Mouse (Mus musculus): ENCODE measurements around the gene Mier2. TPM values are rescaled to one million over a fixed set of nuclear protein-coding genes. Genes with fewer than 3 reads are reported as not detected.

The Mier2 gene
- polyA plus RNA-seq, 1 experiment from 2014 or later, result 53.9 TPM

DNA sequence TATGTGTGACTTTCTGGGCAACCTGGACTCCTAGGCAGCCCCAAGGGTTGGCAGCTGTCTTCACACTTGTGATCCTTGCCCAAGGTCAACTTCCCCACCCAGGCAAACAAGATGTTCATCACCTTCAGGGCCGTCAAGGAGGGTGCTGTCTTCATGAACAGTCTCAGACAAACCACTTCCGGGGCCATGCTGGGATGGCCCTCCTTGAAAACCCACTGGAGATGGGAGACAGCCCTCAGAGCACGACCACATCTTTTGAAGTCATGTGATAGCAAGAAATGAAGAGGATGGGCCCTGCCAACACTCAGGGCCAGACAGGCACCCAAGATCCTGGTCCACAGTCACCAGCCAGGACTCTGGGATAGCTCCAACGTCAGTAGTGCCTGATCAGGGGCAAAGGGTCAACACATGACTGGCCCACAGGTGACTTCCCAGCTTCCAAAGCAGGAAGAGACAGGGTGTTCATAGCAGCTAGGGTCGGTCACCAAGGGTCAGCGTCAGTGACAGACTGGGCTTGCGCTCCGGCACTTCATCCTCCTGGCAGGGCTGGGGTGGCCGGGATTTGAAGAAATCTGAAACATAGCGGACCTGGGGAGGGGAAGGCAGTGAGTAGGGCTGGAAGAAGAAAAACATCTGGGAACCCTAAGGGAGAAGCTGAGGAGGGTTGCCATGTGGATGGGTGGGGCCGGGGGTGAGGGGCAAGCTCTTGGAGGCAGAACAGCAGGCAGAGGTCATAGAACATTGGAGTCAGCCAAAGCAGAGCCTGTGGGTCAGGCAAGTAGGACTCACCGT lies 28.1 kb downstream of the Mier2 start:
- H3K9me3 ChIP-seq (replicated peaks), result no peaks in the 10 kb centered on the region
- WGBS, result 91% methylated on average over 12 of the region's 12 CpGs
- peaks cover 6% of the 10 kb centered on the region for H3K36me3 ChIP-seq (ENCODE audit: poor library complexity, severe bottlenecking)
- H3K4me1 ChIP-seq, result no peaks in the 10 kb centered on the region
- no peak overlapping the region for H3K9ac ChIP-seq
- no peak overlapping the region for H3K27ac ChIP-seq
- no peaks in the 10 kb centered on the region for H3K27me3 ChIP-seq
- no peak overlapping the region for H3K4me2 ChIP-seq
- no peak overlapping the region for H3K4me3 ChIP-seq
- no peak for ATAC-seq

DNA sequence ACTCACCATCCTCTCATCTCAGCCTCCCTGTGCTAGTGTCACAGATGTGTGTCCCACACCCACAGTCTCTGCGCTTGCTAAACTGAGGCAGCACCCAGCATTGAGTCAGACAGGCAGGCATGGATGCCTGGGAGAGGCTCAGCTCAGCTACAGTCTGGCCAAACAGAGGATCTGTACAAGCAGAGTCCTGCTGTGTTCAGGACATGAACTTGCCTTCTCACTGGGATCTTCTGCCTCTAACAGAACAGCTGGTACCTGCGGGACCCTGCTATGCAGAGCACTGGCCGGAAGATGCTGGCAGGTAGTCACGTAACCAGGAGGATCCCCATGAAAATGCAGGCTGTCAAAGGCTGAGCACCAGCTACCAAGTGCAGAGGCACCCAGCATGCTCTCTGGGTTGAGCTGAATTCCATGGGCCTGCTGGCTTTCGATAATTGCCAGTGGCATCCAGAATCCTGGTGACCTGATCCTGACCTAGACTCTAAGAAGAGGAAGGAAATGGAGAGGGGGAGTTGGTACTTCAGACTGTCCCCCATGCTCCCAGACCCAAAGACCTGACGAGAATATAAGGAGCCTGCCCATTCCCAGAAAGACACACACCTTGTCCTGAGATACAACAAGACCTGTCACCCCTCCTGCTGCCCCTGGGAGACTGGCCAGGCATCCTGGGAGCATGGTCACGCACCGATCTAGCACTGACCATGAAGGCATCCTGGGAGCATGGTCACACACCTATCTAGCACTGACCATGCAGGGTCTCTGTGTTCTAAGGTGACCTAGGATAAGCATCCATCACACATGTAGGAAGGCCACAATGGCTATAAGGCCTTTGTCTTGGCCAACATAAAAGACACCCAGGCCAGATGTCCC lies 29.3 kb downstream of the Mier2 start:
- H3K4me1 ChIP-seq, result no peaks in the 10 kb centered on the region
- no peak overlapping the region for H3K4me3 ChIP-seq
- no peak overlapping the region for H3K4me2 ChIP-seq
- no peak for ATAC-seq
- H3K27me3 ChIP-seq, result no peaks in the 10 kb centered on the region
- H3K9me3 ChIP-seq (replicated peaks), result no peaks in the 10 kb centered on the region
- H3K27ac ChIP-seq, result no peak overlapping the region
- no peak overlapping the region for H3K9ac ChIP-seq
- peaks cover 6% of the 10 kb centered on the region for H3K36me3 ChIP-seq (ENCODE audit: poor library complexity, severe bottlenecking)
- 91% methylated on average over 8 of the region's 8 CpGs for WGBS

- Histone ChIP-seq H3K36me3 (ENCODE audit: poor library complexity, severe bottlenecking) (peaks cover 6% of the 10 kb centered on the region), H3K4me2 (no peak overlapping the region), H3K4me1 (no peaks in the 10 kb centered on the region), H3K27me3 (no peaks in the 10 kb centered on the region), H3K27ac (no peak overlapping the region), H3K9ac (no peak overlapping the region), H3K9me3 (replicated peaks) (no peaks in the 10 kb centered on the region), H3K4me3 (no peak overlapping the region)
- 83% methylated on average over 1 of the region's 1 CpGs for WGBS
- ATAC-seq, result no peak
These were observed 30.6 kb downstream of the Mier2 start for GRCm38 (mm10) chr10:79524433-79524832.

DNA sequence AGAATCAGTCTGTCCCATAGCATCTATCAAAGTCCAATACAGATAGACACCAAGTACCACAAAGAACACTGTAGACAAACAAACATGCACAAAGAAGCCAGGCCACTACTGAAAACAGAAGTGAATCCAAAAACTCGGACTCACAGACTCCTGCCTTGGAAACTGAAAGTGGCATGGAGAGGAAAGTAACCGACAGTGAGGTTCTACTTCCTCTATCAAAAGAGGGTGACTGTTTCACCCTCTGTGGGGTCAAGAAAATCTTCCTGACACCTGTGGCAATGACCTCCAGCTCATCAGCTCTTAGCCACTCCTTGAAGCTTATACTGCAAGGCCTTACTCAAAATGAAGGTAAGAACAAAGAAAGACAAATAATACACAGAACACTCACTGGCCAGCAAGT lies 48.3 kb downstream of the Mier2 start:
- no peaks in the 10 kb centered on the region for H3K36me3 ChIP-seq (ENCODE audit: poor library complexity, severe bottlenecking)
- H3K4me3 ChIP-seq, result no peak overlapping the region
- no peaks in the 10 kb centered on the region for H3K4me1 ChIP-seq
- 88% methylated on average over 2 of the region's 2 CpGs for WGBS
- no peak for ATAC-seq
- H3K9me3 ChIP-seq (replicated peaks), result no peaks in the 10 kb centered on the region
- no peak overlapping the region for H3K4me2 ChIP-seq
- no peaks in the 10 kb centered on the region for H3K27me3 ChIP-seq
- H3K9ac ChIP-seq, result no peak overlapping the region
- H3K27ac ChIP-seq, result no peak overlapping the region

GRCm38 (mm10) chr10:79502830-79503644 lies 52.0 kb downstream of the Mier2 start:
- no peak for ATAC-seq
- H3K36me3 ChIP-seq (ENCODE audit: poor library complexity, severe bottlenecking), result no peaks in the 10 kb centered on the region
- H3K27ac ChIP-seq, result no peak overlapping the region
- H3K4me3 ChIP-seq, result no peak overlapping the region
- no peak overlapping the region for H3K4me2 ChIP-seq
- H3K4me1 ChIP-seq, result no peaks in the 10 kb centered on the region
- H3K9me3 ChIP-seq (replicated peaks), result no peaks in the 10 kb centered on the region
- no peak overlapping the region for H3K9ac ChIP-seq
- WGBS, result 71% methylated on average over 6 of the region's 6 CpGs
- H3K27me3 ChIP-seq, result no peaks in the 10 kb centered on the region

- H3K27me3 ChIP-seq, result no peaks in the 10 kb centered on the region
- H3K4me3 ChIP-seq, result no peak overlapping the region
- no peak for ATAC-seq
- H3K9ac ChIP-seq, result no peak overlapping the region
- WGBS, result 52% methylated on average over 2 of the region's 2 CpGs
- H3K27ac ChIP-seq, result no peak overlapping the region
- H3K4me1 ChIP-seq, result no peaks in the 10 kb centered on the region
- H3K4me2 ChIP-seq, result no peak overlapping the region
- H3K36me3 ChIP-seq (ENCODE audit: poor library complexity, severe bottlenecking), result no peaks in the 10 kb centered on the region
- H3K9me3 ChIP-seq (replicated peaks), result no peaks in the 10 kb centered on the region
These were observed 58.2 kb downstream of the Mier2 start for GRCm38 (mm10) chr10:79496701-79497288.

DNA sequence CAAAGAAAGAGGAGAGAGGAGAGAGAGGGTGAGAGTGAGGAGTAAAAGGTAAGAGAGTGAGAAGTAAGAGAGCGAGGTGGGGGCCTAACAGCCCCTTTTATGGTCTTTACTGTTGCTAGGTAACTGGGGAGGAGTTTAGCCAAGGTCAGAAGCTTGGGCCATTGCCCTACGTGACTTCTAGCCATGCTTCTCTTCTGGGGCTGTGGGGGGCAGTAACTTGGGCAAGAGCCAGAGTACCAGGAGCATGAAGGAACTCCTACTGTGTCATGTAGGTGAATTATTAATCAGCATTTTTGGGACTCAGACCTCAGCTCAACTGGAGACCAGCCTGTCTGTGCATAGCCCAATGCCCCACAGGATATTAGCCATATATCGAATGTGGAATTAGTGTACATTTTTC lies 59.1 kb downstream of the Mier2 start:
- Histone ChIP-seq H3K27me3 (no peaks in the 10 kb centered on the region), H3K27ac (no peak overlapping the region), H3K4me1 (no peaks in the 10 kb centered on the region), H3K4me2 (no peak overlapping the region), H3K36me3 (ENCODE audit: poor library complexity, severe bottlenecking) (no peaks in the 10 kb centered on the region), H3K9ac (no peak overlapping the region), H3K9me3 (replicated peaks) (no peaks in the 10 kb centered on the region), H3K4me3 (no peak overlapping the region)
- 67% methylated on average over 3 of the region's 3 CpGs for WGBS
- no peak for ATAC-seq

Small RNA genes lying within 50 kb of the gene (microRNA-seq; reads per million reads assigned to microRNA genes)
- not detected for gene Mir6909

Other genes starting within 250 kb of the Mier2 start
- gene Vmn2r82, start 198.7 kb downstream of the Mier2 start, polyA plus RNA-seq (2015; fragmentation: Nextera tagmentation; extraction: Ambion mirVana), result not detected in 2 replicates
- gene Vmn2r83, start 86.5 kb downstream of the Mier2 start, polyA plus RNA-seq (2015; fragmentation: Nextera tagmentation; extraction: Ambion mirVana), result not detected in 2 replicates
- 7.0 and 7.9 TPM in 2 replicates for gene Plpp2, start 21.4 kb downstream of the Mier2 start, polyA plus RNA-seq (2015; fragmentation: Nextera tagmentation; extraction: Ambion mirVana)
- gene Theg, start 32.1 kb upstream of the Mier2 start, polyA plus RNA-seq (2015; fragmentation: Nextera tagmentation; extraction: Ambion mirVana), result not detected in 2 replicates
- 0.08 and 0.11 TPM in 2 replicates for gene C2cd4c, start 58.8 kb upstream of the Mier2 start, polyA plus RNA-seq (2015; fragmentation: Nextera tagmentation; extraction: Ambion mirVana)
- 8.2 and 11.4 TPM in 2 replicates for gene Shc2, start 82.7 kb upstream of the Mier2 start, polyA plus RNA-seq (2015; fragmentation: Nextera tagmentation; extraction: Ambion mirVana)
- gene Odf3l2, start 90.5 kb upstream of the Mier2 start, polyA plus RNA-seq (2015; fragmentation: Nextera tagmentation; extraction: Ambion mirVana), result 0.13 TPM in 1 of 2 replicates, not detected in the other
- 0.31 and 0.43 TPM in 2 replicates for gene Madcam1, start 109.4 kb upstream of the Mier2 start, polyA plus RNA-seq (2015; fragmentation: Nextera tagmentation; extraction: Ambion mirVana)
- gene Tpgs1, start 114.2 kb upstream of the Mier2 start, polyA plus RNA-seq (2015; fragmentation: Nextera tagmentation; extraction: Ambion mirVana), result 67.8 and 73.0 TPM in 2 replicates
- gene Cdc34, start 127.0 kb upstream of the Mier2 start, polyA plus RNA-seq (2015; fragmentation: Nextera tagmentation; extraction: Ambion mirVana), result 101 and 109 TPM in 2 replicates
- gene Gzmm, start 133.8 kb upstream of the Mier2 start, polyA plus RNA-seq (2015; fragmentation: Nextera tagmentation; extraction: Ambion mirVana), result 1.3 and 1.4 TPM in 2 replicates
- gene Bsg, start 149.3 kb upstream of the Mier2 start, polyA plus RNA-seq (2015; fragmentation: Nextera tagmentation; extraction: Ambion mirVana), result 489 and 502 TPM in 2 replicates
- gene Hcn2, start 161.4 kb upstream of the Mier2 start, polyA plus RNA-seq (2015; fragmentation: Nextera tagmentation; extraction: Ambion mirVana), result 0.06 and 0.10 TPM in 2 replicates
- 39.1 and 43.8 TPM in 2 replicates for gene Polrmt, start 191.4 kb upstream of the Mier2 start, polyA plus RNA-seq (2015; fragmentation: Nextera tagmentation; extraction: Ambion mirVana)
- gene Fgf22, start 199.9 kb upstream of the Mier2 start, polyA plus RNA-seq (2015; fragmentation: Nextera tagmentation; extraction: Ambion mirVana), result 0.48 and 0.71 TPM in 2 replicates
- 70.9 and 74.8 TPM in 2 replicates for gene Rnf126, start 211.8 kb upstream of the Mier2 start, polyA plus RNA-seq (2015; fragmentation: Nextera tagmentation; extraction: Ambion mirVana)
- 0.40 and 0.62 TPM in 2 replicates for gene Fstl3, start 222.1 kb upstream of the Mier2 start, polyA plus RNA-seq (2015; fragmentation: Nextera tagmentation; extraction: Ambion mirVana)
- 0.09 and 0.13 TPM in 2 replicates for gene Prss57, start 235.8 kb upstream of the Mier2 start, polyA plus RNA-seq (2015; fragmentation: Nextera tagmentation; extraction: Ambion mirVana)
- 214 and 234 TPM in 2 replicates for gene Palm, start 238.4 kb upstream of the Mier2 start, polyA plus RNA-seq (2015; fragmentation: Nextera tagmentation; extraction: Ambion mirVana)